Mouse (Mus musculus) erythroblast, embryonic 14.5 days (primary cell): ENCODE measurements around the gene Stat6.

ENCODE experiments used
- GATA1 ChIP-seq: IDR thresholded peaks from 2 replicates; pipeline ENCODE4 v1.6.1; 2012; ENCODE audit warnings: low read length, inconsistent platforms, mixed read lengths
- TAL1 ChIP-seq: IDR thresholded peaks from 3 replicates; pipeline ENCODE4 v1.6.1; 2012; ENCODE audit warnings: low read length, inconsistent platforms, mixed read lengths

DNA sequence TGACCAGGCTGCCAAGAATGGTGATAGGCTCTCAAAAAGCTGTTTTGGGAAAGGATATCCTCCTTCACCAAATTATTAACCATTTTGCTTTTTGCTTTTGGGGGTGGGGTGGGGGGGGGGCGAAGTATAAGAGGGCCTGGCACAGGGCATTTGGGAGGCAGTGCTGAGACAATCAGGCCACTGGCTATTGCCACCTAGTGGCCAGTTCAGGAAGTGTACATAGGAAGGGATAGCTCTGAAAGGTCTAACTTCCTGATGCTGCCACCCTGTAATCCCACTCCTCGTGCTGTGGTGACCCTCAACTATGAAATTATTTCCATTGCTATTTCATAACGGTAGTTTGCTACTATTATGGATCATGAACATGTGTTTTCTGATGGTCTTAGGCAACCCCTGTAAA, 16.4 kb upstream of the Stat6 start:
- TF ChIP-seq GATA1: no peak
- no peak for TF ChIP-seq TAL1
